Mouse (Mus musculus): ENCODE measurements around the gene Btk.

DNA sequence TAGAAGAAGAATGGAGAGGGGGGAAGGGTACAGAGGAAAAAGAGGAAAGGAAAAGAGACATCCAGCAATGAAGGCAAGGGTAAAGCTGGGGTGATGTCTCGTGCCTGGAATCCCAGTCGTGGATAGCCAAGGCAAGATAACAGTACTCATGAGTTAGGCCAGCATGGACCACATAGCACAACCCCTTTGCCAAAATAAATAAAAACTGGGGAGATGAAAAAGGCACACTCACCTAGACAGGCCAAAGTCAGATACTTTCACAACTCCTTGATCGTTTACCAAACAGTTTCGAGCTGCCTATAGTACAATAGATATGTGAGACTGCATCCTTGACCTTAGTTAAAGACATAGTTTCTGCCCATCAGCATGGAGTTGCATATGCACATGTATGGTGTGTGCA, 36.0 kb downstream of the Btk start:
- TF ChIP-seq GATA1 (IDR thresholded peaks at IDR 0.05; ENCODE audit: borderline replicate concordance, low read length) (no peak), FLI1 (IDR thresholded peaks at IDR 0.05; ENCODE audit: low read length) (no peak)
